Mouse (Mus musculus) cerebellum, adult 11 months (tissue): ENCODE results near the gene Tbl2.

Experiments
- DNase-seq: peaks from one replicate; pipeline ENCODE4 v3.0.0; 2022

The Tbl2 gene

GRCm38 (mm10) chr5:135156496-135156895 is 7.0 kb downstream of the Tbl2 start:
- DNase-seq: no peak

- DNase-seq: no peak
These were observed 11.8 kb downstream of the Tbl2 start for GRCm38 (mm10) chr5:135161221-135161620.

GRCm38 (mm10) chr5:135161650-135162049 is 12.2 kb downstream of the Tbl2 start:
- no peak for DNase-seq

- DNase-seq: no peak
These were observed 12.9 kb downstream of the Tbl2 start for GRCm38 (mm10) chr5:135162361-135162760.

GRCm38 (mm10) chr5:135162821-135163220 is 13.4 kb downstream of the Tbl2 start:
- DNase-seq: no peak

GRCm38 (mm10) chr5:135166909-135167308 is 17.5 kb downstream of the Tbl2 start:
- DNase-seq: no peak

- DNase-seq: no peak
These were observed 18.0 kb downstream of the Tbl2 start for GRCm38 (mm10) chr5:135167469-135167868.

- peak; percentile 97 for DNase-seq
These were observed 18.9 kb downstream of the Tbl2 start, which contains the start of gene Bcl7b for GRCm38 (mm10) chr5:135168063-135169062. Gene Bcl7b, plus strand, starts transcription at chr5:135168283.

- no peak for DNase-seq
These were observed 20.0 kb downstream of the Tbl2 start for GRCm38 (mm10) chr5:135169479-135169878.

- DNase-seq: no peak
These were observed 22.3 kb downstream of the Tbl2 start for GRCm38 (mm10) chr5:135171688-135172220.

- no peak for DNase-seq
These were observed 23.5 kb downstream of the Tbl2 start for GRCm38 (mm10) chr5:135172986-135173385.

- DNase-seq: no peak
These were observed 25.6 kb downstream of the Tbl2 start for GRCm38 (mm10) chr5:135175086-135175485.

- no peak for DNase-seq
These were observed 29.1 kb downstream of the Tbl2 start for GRCm38 (mm10) chr5:135178523-135178922.

- peak; percentile 93 for DNase-seq
These were observed 29.5 kb downstream of the Tbl2 start for GRCm38 (mm10) chr5:135178996-135179395.

- peak; percentile 59 for DNase-seq
These were observed 30.2 kb downstream of the Tbl2 start for GRCm38 (mm10) chr5:135179616-135180015.

GRCm38 (mm10) chr5:135180796-135181195 is 31.3 kb downstream of the Tbl2 start:
- DNase-seq: no peak

- no peak for DNase-seq
These were observed 32.3 kb downstream of the Tbl2 start for GRCm38 (mm10) chr5:135181776-135182175.

- peak; percentile 15 for DNase-seq
These were observed 33.8 kb downstream of the Tbl2 start for GRCm38 (mm10) chr5:135183131-135183861.

- no peak for DNase-seq
These were observed 35.6 kb downstream of the Tbl2 start for GRCm38 (mm10) chr5:135185016-135185415.

- no peak for DNase-seq
These were observed 36.1 kb downstream of the Tbl2 start for GRCm38 (mm10) chr5:135185596-135185995.

- DNase-seq: no peak
These were observed 36.8 kb downstream of the Tbl2 start for GRCm38 (mm10) chr5:135186231-135186620.

GRCm38 (mm10) chr5:135186621-135187348 is 37.3 kb downstream of the Tbl2 start, which contains the start of gene Baz1b:
Gene Baz1b, plus strand, starts transcription at chr5:135187264.
- peak; percentile 99 for DNase-seq
